Mouse (Mus musculus) olfactory bulb, adult 2 months (tissue): ENCODE measurements at regions not wholly inside any gene's neighbourhood (a gene's known extent, or its start where the extent isn't known, plus 50 kb on each side); places are given as distances from the start of the nearest gene placed in this dataset.

Experiments
- CTCF ChIP-seq: fragments of 200-500 bp; IDR thresholded peaks from 2 replicates; pipeline ENCODE4 v1.5.1; 2012; ENCODE audit warnings: low read depth, mild to moderate bottlenecking, low read length, moderate library complexity; ENCODE audit not compliant: insufficient read depth
- POLR2A ChIP-seq: fragments of 200-500 bp; IDR thresholded peaks from 2 replicates; pipeline ENCODE4 v1.6.1; 2012; ENCODE audit warnings: mild to moderate bottlenecking, low read depth, low read length, moderate library complexity; ENCODE audit not compliant: insufficient read depth

DNA sequence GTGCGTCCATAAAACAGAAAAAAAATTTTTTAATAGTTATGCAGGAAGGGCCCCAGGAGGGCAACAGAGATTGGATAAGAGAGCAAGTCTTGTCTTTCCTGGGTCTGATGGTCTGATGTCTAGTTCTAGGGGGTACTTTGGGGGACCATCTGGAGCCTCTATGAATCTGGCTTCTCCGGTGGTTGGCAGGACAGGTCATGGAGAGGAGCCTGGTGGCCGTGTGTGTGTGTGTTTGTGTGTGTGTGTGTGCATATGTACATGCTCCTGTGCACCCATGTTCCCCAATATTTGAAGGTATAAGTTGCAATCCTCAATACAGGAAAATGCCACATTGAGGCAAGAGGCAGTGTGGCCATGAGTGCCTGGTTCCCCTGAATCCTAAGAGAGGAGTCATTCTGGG is 72.5 kb upstream of the Wnt7b start:
- no peak for TF ChIP-seq POLR2A
- TF ChIP-seq CTCF = no peak
